Mouse (Mus musculus): ENCODE measurements around the gene Cphx3. TPM values are rescaled to one million over a fixed set of nuclear protein-coding genes. Genes with fewer than 3 reads are reported as not detected.
"Not testable (repeated sequence)": the region's sequence is repeated elsewhere in the genome, so short reads cannot be mapped to it uniquely, and the experiment has no call there.

Cphx3 gene
- polyA plus RNA-seq (2014; fragmentation: Nextera tagmentation; extraction: Ambion mirVana), result not detected in 2 replicates

DNA sequence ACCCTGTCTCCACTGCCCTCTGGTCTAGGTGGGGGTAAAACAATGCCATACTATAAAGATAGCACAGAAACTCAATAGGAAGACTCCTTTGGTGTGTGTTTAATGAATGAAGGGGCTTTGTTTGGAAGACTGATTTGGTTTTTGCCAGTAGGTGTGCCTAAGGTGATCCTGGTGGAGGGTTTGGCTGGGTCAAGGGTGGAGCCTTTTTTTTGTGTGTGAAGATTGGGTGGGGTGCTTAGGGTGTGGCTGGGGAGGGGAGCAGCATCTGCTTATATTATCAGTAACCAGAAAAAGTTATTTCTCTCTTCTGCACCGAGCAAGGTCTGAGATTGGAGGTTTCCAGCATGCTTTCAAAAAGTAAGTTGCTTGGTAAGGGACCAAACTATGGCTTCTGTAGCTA is at the start of gene Cphx3:
TSS of gene Cphx3 (plus strand) at position 301 of the 400 bp plus-strand sequence.
- H3K27ac ChIP-seq (replicated peaks in 1 of 2; ENCODE audit: control insufficient read depth in 1 of 2, insufficient read depth in 1 of 2, low read depth in 2 of 2, low read length in 2 of 2); H3K4me2 ChIP-seq (ENCODE audit: low read length); H3K4me3 ChIP-seq (ENCODE audit: control insufficient read depth in 1 of 2, insufficient read depth in 1 of 2, low read depth in 1 of 2, low read length in 2 of 2); H3K4me1 ChIP-seq (ENCODE audit: control insufficient read depth in 2 of 2, insufficient read depth in 2 of 2, low read length in 2 of 2); ATAC-seq (ENCODE audit: insufficient number of reproducible peaks, insufficient read depth, low FRiP score, low read depth); H3K9ac ChIP-seq (ENCODE audit: low read length); H3K27me3 ChIP-seq (ENCODE audit: control insufficient read depth, insufficient read depth, low read length); H3K9me3 ChIP-seq (ENCODE audit: control insufficient read depth, low read length); H3K36me3 ChIP-seq (ENCODE audit: control insufficient read depth, insufficient read depth, low read length): not testable (repeated sequence)
- no CpG with 5 or more reads among the region's 1 CpGs for WGBS

DNA sequence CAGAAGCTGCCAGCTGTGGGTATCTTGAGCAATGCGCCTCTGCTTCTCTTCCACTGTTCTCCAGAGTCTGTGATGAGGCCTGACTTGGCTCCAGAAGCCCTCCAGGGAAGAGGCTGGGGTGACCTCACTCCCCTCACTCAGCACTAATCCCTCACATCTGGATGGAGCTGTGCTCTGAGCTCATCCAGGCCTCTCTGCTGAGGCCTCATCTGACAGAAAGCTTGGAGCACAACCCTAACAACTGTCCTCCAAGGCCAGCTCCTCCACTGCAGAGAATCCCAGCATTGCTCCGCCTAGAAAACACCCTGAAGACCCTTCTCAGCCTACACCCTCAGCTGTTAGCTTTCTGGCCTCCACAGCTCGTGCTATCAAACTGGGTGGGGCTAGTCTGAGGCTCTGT is 47.7 kb upstream of the Cphx3 start:
- H3K9ac ChIP-seq (ENCODE audit: low read length); H3K4me3 ChIP-seq (ENCODE audit: control insufficient read depth in 1 of 2, insufficient read depth in 1 of 2, low read depth in 1 of 2, low read length in 2 of 2); H3K9me3 ChIP-seq (ENCODE audit: control insufficient read depth, low read length); H3K4me1 ChIP-seq (ENCODE audit: control insufficient read depth in 2 of 2, insufficient read depth in 2 of 2, low read length in 2 of 2); H3K36me3 ChIP-seq (ENCODE audit: control insufficient read depth, insufficient read depth, low read length); H3K27me3 ChIP-seq (ENCODE audit: control insufficient read depth, insufficient read depth, low read length); H3K27ac ChIP-seq (replicated peaks in 1 of 2; ENCODE audit: control insufficient read depth in 1 of 2, insufficient read depth in 1 of 2, low read depth in 2 of 2, low read length in 2 of 2); ATAC-seq (ENCODE audit: insufficient number of reproducible peaks, insufficient read depth, low FRiP score, low read depth); H3K4me2 ChIP-seq (ENCODE audit: low read length): not testable (repeated sequence)
- WGBS, result no CpG with 5 or more reads among the region's 3 CpGs

DNA sequence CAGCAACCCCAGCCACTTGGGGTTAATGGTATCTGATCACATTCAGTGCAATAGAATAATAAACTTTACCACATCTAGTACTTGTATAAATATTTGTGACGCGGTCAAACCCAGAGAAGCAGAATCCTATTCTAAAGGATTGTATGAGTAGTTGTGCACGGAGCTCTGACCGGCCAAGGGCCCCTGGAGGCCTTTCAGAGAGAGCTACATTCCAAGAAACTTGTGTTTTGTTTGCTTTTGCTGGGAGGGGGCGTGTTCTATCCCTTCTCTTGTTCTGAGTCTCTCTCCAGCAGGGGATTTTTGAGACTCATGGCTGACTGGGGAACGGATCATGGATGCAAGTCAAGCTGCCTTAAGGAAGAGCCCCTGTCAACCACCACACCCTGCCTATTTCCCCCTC is 46.7 kb upstream of the Cphx3 start:
- not testable (repeated sequence) for H3K36me3 ChIP-seq (ENCODE audit: control insufficient read depth, insufficient read depth, low read length); H3K4me2 ChIP-seq (ENCODE audit: low read length); H3K4me1 ChIP-seq (ENCODE audit: control insufficient read depth in 2 of 2, insufficient read depth in 2 of 2, low read length in 2 of 2); H3K27me3 ChIP-seq (ENCODE audit: control insufficient read depth, insufficient read depth, low read length); ATAC-seq (ENCODE audit: insufficient number of reproducible peaks, insufficient read depth, low FRiP score, low read depth); H3K9me3 ChIP-seq (ENCODE audit: control insufficient read depth, low read length); H3K27ac ChIP-seq (replicated peaks in 1 of 2; ENCODE audit: control insufficient read depth in 1 of 2, insufficient read depth in 1 of 2, low read depth in 2 of 2, low read length in 2 of 2); H3K4me3 ChIP-seq (ENCODE audit: control insufficient read depth in 1 of 2, insufficient read depth in 1 of 2, low read depth in 1 of 2, low read length in 2 of 2); H3K9ac ChIP-seq (ENCODE audit: low read length)
- WGBS, result no CpG with 5 or more reads among the region's 6 CpGs

DNA sequence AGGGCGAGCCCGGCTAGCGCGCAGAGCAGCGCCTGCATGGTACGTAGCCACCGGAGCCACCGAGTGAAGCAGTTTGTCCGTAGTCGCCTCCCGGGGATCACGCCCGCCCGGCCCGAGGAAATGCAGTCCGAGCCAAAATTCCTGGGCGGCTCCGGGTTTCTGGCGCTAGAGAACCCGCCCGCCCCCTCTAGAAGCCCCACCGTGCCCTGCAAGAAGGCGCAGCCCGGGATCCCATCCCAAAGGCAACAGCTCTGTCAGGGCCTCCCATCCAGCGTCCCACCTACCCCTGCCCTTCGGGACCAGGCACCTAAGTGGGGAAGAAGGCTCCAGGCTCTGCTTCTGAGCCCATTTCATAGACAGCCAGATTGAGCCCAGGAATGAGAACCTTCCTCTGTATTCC is 39.5 kb upstream of the Cphx3 start, which contains the start of gene Gm9780:
TSS of gene Gm9780 (minus strand) at position 101 of the 400 bp plus-strand sequence.
- H3K4me3 ChIP-seq (ENCODE audit: control insufficient read depth in 1 of 2, insufficient read depth in 1 of 2, low read depth in 1 of 2, low read length in 2 of 2); H3K27ac ChIP-seq (replicated peaks in 1 of 2; ENCODE audit: control insufficient read depth in 1 of 2, insufficient read depth in 1 of 2, low read depth in 2 of 2, low read length in 2 of 2); H3K4me2 ChIP-seq (ENCODE audit: low read length); ATAC-seq (ENCODE audit: insufficient number of reproducible peaks, insufficient read depth, low FRiP score, low read depth); H3K4me1 ChIP-seq (ENCODE audit: control insufficient read depth in 2 of 2, insufficient read depth in 2 of 2, low read length in 2 of 2); H3K9ac ChIP-seq (ENCODE audit: low read length); H3K27me3 ChIP-seq (ENCODE audit: control insufficient read depth, insufficient read depth, low read length); H3K36me3 ChIP-seq (ENCODE audit: control insufficient read depth, insufficient read depth, low read length); H3K9me3 ChIP-seq (ENCODE audit: control insufficient read depth, low read length): not testable (repeated sequence)
- no CpG with 5 or more reads among the region's 26 CpGs for WGBS

DNA sequence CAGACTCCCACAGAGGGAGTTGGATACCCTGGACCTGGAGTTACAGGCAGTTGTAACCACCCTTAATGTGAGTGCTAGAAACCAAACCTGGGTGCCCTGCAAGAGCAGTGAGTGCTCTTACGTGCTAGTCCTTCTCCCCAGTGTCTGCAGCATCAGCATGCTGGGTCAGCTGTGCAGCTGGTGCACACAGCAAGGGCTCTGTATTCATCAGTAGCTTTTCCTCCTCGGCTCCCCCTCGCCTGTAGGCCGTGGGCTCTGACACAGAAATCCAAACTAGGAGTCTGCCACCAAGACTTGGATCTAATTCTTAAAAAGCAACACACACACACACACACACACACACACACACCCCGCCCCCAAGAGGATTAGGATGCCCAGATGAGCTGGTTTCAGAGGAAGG is 37.1 kb upstream of the Cphx3 start:
- H3K9me3 ChIP-seq (ENCODE audit: control insufficient read depth, low read length); H3K36me3 ChIP-seq (ENCODE audit: control insufficient read depth, insufficient read depth, low read length); H3K27me3 ChIP-seq (ENCODE audit: control insufficient read depth, insufficient read depth, low read length); H3K27ac ChIP-seq (replicated peaks in 1 of 2; ENCODE audit: control insufficient read depth in 1 of 2, insufficient read depth in 1 of 2, low read depth in 2 of 2, low read length in 2 of 2); H3K4me1 ChIP-seq (ENCODE audit: control insufficient read depth in 2 of 2, insufficient read depth in 2 of 2, low read length in 2 of 2); H3K4me3 ChIP-seq (ENCODE audit: control insufficient read depth in 1 of 2, insufficient read depth in 1 of 2, low read depth in 1 of 2, low read length in 2 of 2); ATAC-seq (ENCODE audit: insufficient number of reproducible peaks, insufficient read depth, low FRiP score, low read depth); H3K9ac ChIP-seq (ENCODE audit: low read length); H3K4me2 ChIP-seq (ENCODE audit: low read length): not testable (repeated sequence)
- WGBS, result no CpG with 5 or more reads among the region's 5 CpGs

DNA sequence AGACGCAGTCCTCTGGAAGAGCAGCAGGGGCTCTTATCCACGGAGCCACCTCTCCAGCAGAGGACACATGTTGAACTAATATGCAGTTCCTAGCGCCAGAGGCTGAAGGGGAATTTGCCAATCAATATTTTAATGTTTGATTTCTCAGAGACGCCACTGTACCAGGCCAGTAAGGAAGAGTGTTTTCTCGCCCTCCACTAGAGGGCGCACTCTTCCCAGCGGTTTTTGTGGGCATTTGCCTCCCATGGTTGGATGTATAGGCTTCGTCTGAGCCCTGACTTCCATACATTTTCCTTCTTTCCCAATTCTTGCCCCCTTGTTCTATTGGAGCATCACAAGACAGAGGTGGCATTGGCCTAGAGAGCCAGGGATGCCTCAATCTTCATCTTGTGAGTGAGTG is 35.1 kb upstream of the Cphx3 start:
- not testable (repeated sequence) for H3K4me1 ChIP-seq (ENCODE audit: control insufficient read depth in 2 of 2, insufficient read depth in 2 of 2, low read length in 2 of 2); ATAC-seq (ENCODE audit: insufficient number of reproducible peaks, insufficient read depth, low FRiP score, low read depth); H3K27ac ChIP-seq (replicated peaks in 1 of 2; ENCODE audit: control insufficient read depth in 1 of 2, insufficient read depth in 1 of 2, low read depth in 2 of 2, low read length in 2 of 2); H3K9ac ChIP-seq (ENCODE audit: low read length); H3K27me3 ChIP-seq (ENCODE audit: control insufficient read depth, insufficient read depth, low read length); H3K4me3 ChIP-seq (ENCODE audit: control insufficient read depth in 1 of 2, insufficient read depth in 1 of 2, low read depth in 1 of 2, low read length in 2 of 2); H3K4me2 ChIP-seq (ENCODE audit: low read length); H3K9me3 ChIP-seq (ENCODE audit: control insufficient read depth, low read length); H3K36me3 ChIP-seq (ENCODE audit: control insufficient read depth, insufficient read depth, low read length)
- no CpG with 5 or more reads among the region's 8 CpGs for WGBS

DNA sequence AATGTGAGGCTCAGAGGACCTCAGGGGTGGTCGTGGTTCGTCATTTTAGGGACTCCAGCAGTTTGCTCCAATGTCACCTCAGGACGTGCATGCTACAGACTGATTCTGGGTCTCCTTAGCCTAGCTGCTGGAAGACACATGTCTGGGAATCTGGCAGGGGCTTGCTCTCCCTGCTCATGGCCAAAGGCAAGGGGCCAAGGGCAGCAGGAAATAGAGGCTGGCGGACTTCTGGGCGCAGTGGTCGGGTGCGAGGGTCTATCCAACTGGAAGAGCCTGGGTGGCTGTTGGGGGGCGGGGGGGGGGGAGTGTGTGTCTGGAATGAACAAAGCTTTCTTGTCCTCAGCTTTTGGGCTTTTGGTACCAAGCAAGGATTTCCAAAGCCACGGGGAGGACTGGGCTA is 33.3 kb upstream of the Cphx3 start:
- H3K27ac ChIP-seq (replicated peaks in 1 of 2; ENCODE audit: control insufficient read depth in 1 of 2, insufficient read depth in 1 of 2, low read depth in 2 of 2, low read length in 2 of 2); H3K9ac ChIP-seq (ENCODE audit: low read length); H3K36me3 ChIP-seq (ENCODE audit: control insufficient read depth, insufficient read depth, low read length); H3K4me2 ChIP-seq (ENCODE audit: low read length); ATAC-seq (ENCODE audit: insufficient number of reproducible peaks, insufficient read depth, low FRiP score, low read depth); H3K27me3 ChIP-seq (ENCODE audit: control insufficient read depth, insufficient read depth, low read length); H3K9me3 ChIP-seq (ENCODE audit: control insufficient read depth, low read length); H3K4me3 ChIP-seq (ENCODE audit: control insufficient read depth in 1 of 2, insufficient read depth in 1 of 2, low read depth in 1 of 2, low read length in 2 of 2); H3K4me1 ChIP-seq (ENCODE audit: control insufficient read depth in 2 of 2, insufficient read depth in 2 of 2, low read length in 2 of 2): not testable (repeated sequence)
- WGBS, result no CpG with 5 or more reads among the region's 9 CpGs

DNA sequence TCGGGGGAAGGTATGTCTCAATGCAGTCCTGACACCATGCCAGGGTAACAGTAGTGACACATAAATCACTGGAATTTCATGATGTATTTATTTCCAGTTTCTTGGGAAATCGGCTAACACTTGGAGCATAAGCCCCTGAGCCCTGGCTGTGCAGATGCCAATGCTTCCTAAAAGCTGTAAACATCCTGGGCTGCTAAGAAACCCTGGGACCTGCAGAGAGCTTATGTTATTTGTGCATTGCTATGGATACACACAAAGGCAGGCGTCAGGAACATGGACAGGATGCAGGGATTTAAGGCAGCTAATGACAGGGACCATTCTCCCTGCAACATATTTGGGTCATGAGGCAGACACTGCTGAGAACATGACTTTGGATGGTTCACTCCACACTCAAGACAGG is 23.9 kb upstream of the Cphx3 start:
- not testable (repeated sequence) for H3K4me3 ChIP-seq (ENCODE audit: control insufficient read depth in 1 of 2, insufficient read depth in 1 of 2, low read depth in 1 of 2, low read length in 2 of 2); ATAC-seq (ENCODE audit: insufficient number of reproducible peaks, insufficient read depth, low FRiP score, low read depth)
- WGBS, result no CpG with 5 or more reads among the region's 3 CpGs

More for the DNA sequence above, 23.9 kb upstream of the Cphx3 start:
- H3K27ac ChIP-seq (replicated peaks in 1 of 2; ENCODE audit: control insufficient read depth in 1 of 2, insufficient read depth in 1 of 2, low read depth in 2 of 2, low read length in 2 of 2); H3K4me2 ChIP-seq (ENCODE audit: low read length); H3K27me3 ChIP-seq (ENCODE audit: control insufficient read depth, insufficient read depth, low read length); H3K4me1 ChIP-seq (ENCODE audit: control insufficient read depth in 2 of 2, insufficient read depth in 2 of 2, low read length in 2 of 2); H3K9ac ChIP-seq (ENCODE audit: low read length); H3K9me3 ChIP-seq (ENCODE audit: control insufficient read depth, low read length); H3K36me3 ChIP-seq (ENCODE audit: control insufficient read depth, insufficient read depth, low read length): not testable (repeated sequence)
